Mouse (Mus musculus) midbrain, embryonic 15.5 days (tissue): ENCODE data around the gene Txndc17. TPM values are rescaled to one million over a fixed set of nuclear protein-coding genes. Genes with fewer than 3 reads are reported as not detected.

Experiments used
- polyA plus RNA-seq: library from polyadenylated mRNA; unstranded; fragments of >200 nt; fragmentation: Nextera tagmentation; extraction: Ambion mirVana; gene quantifications from 2 replicates; pipeline ENCODE4 v1.2.1, GENCODE M21; 2015

Txndc17 gene
- polyA plus RNA-seq, 1 experiment from 2014 or later: 141 TPM

Other genes starting within 250 kb of the Txndc17 start
- 0.45 and 0.49 TPM in 2 replicates for gene Aipl1, start 170.0 kb upstream of the Txndc17 start, polyA plus RNA-seq
- gene Pimreg, start 165.5 kb upstream of the Txndc17 start, polyA plus RNA-seq: 28.3 and 31.9 TPM in 2 replicates
- 4.8 and 5.3 TPM in 2 replicates for gene Pitpnm3, start 71.8 kb upstream of the Txndc17 start, polyA plus RNA-seq
- 1.8 and 1.9 TPM in 2 replicates for gene Gm43951, start 707 bp upstream of the Txndc17 start, polyA plus RNA-seq
- gene 4933427D14Rik, start 88 bp upstream of the Txndc17 start, polyA plus RNA-seq: 24.0 and 26.0 TPM in 2 replicates
- 53.5 and 57.1 TPM in 2 replicates for gene Med31, start 8.0 kb downstream of the Txndc17 start, polyA plus RNA-seq
- gene Slc13a5, start 59.7 kb downstream of the Txndc17 start, polyA plus RNA-seq: 1.4 and 2.8 TPM in 2 replicates
- gene Xaf1, start 94.1 kb downstream of the Txndc17 start, polyA plus RNA-seq: 2.0 and 2.1 TPM in 2 replicates
- gene Fbxo39, start 106.9 kb downstream of the Txndc17 start, polyA plus RNA-seq: not detected in 2 replicates
- gene Tekt1, start 154.9 kb downstream of the Txndc17 start, polyA plus RNA-seq: 9.7 and 11.2 TPM in 2 replicates
- gene Smtnl2, start 204.2 kb downstream of the Txndc17 start, polyA plus RNA-seq: 8.1 and 9.3 TPM in 2 replicates
- not detected in 2 replicates for gene Ggt6, start 228.0 kb downstream of the Txndc17 start, polyA plus RNA-seq
- 67.5 and 69.4 TPM in 2 replicates for gene Mybbp1a, start 233.8 kb downstream of the Txndc17 start, polyA plus RNA-seq